Mouse (Mus musculus): ENCODE measurements at regions not wholly inside any gene's neighbourhood (a gene's known extent, or its start where the extent isn't known, plus 50 kb on each side); places are given as distances from the start of the nearest gene placed in this dataset.

GRCm38 (mm10) chr4:93481247-93481646 lies 145.9 kb upstream of the Tusc1 start:
- Histone ChIP-seq H3K4me3 (ENCODE audit: insufficient read depth in 1 of 2, low read depth in 2 of 2, low read length in 2 of 2) (peak overlapping the region; percentile 34 to 45; a peak in 3 of 4 replicates), H3K4me1 (replicated peaks; ENCODE audit: control insufficient read depth in 2 of 2, insufficient read depth in 2 of 2, low read length in 1 of 2) (peaks cover 5 to 9% of the 10 kb centered on the region in 2 experiments; a peak in 3 of 4 replicates), H3K27ac (peak overlapping the region; percentile 62), H3K9me3 (ENCODE audit: control insufficient read depth, low read length) (no peaks in the 10 kb centered on the region), H3K36me3 (replicated peaks; ENCODE audit: control insufficient read depth, insufficient read depth, low read depth) (no peaks in the 10 kb centered on the region), H3K27me3 (ENCODE audit: control insufficient read depth, insufficient read depth, low read length) (no peaks in the 10 kb centered on the region), H3K9ac (replicated peaks) (peak overlapping the region; percentile 19), H3K4me2 (ENCODE audit: low read depth) (peak overlapping the region; percentile 58)
- DNase-seq (ENCODE audit: low read depth in 3 of 3, low spot score in 3 of 3) (peak; percentile 74 to 84 (median 80)), ATAC-seq (ENCODE audit: insufficient read depth) (peak; percentile 99)
- 9% methylated on average over 1 of the region's 1 CpGs for WGBS (ENCODE audit: insufficient replicate concordance)
- peak; percentile 97 for TF ChIP-seq EP300 (IDR thresholded peaks at IDR 0.05; ENCODE audit: low read depth)
- no peak for TF ChIP-seq CTCF (IDR thresholded peaks at IDR 0.05; ENCODE audit: low read depth)

- DNase-seq (ENCODE audit: low read depth in 3 of 3, low spot score in 3 of 3) (no peak), ATAC-seq (ENCODE audit: insufficient read depth) (no peak)
- no peak overlapping the region for H3K27ac ChIP-seq
- H3K4me3 ChIP-seq (ENCODE audit: insufficient read depth in 1 of 2, low read depth in 2 of 2, low read length in 2 of 2): no peak overlapping the region
- no peak overlapping the region for H3K4me2 ChIP-seq (ENCODE audit: low read depth)
- TF ChIP-seq EP300 (IDR thresholded peaks at IDR 0.05; ENCODE audit: low read depth) (no peak), CTCF (IDR thresholded peaks at IDR 0.05; ENCODE audit: low read depth) (no peak)
- H3K27me3 ChIP-seq (ENCODE audit: control insufficient read depth, insufficient read depth, low read length): no peaks in the 10 kb centered on the region
- peaks cover 5 to 9% of the 10 kb centered on the region in 2 experiments; a peak in 3 of 4 replicates for H3K4me1 ChIP-seq (replicated peaks; ENCODE audit: control insufficient read depth in 2 of 2, insufficient read depth in 2 of 2, low read length in 1 of 2)
- H3K9me3 ChIP-seq (ENCODE audit: control insufficient read depth, low read length): no peaks in the 10 kb centered on the region
- H3K36me3 ChIP-seq (replicated peaks; ENCODE audit: control insufficient read depth, insufficient read depth, low read depth): no peaks in the 10 kb centered on the region
- H3K9ac ChIP-seq (replicated peaks): no peak overlapping the region
These were observed 142.0 kb upstream of the Tusc1 start for GRCm38 (mm10) chr4:93477189-93477767.

- Histone ChIP-seq H3K4me3 (ENCODE audit: insufficient read depth in 1 of 2, low read depth in 2 of 2, low read length in 2 of 2) (no peak overlapping the region), H3K9me3 (ENCODE audit: control insufficient read depth, low read length) (no peaks in the 10 kb centered on the region), H3K27me3 (ENCODE audit: control insufficient read depth, insufficient read depth, low read length) (no peaks in the 10 kb centered on the region), H3K9ac (replicated peaks) (no peak overlapping the region), H3K36me3 (replicated peaks; ENCODE audit: control insufficient read depth, insufficient read depth, low read depth) (no peaks in the 10 kb centered on the region), H3K4me2 (ENCODE audit: low read depth) (no peak overlapping the region), H3K27ac (no peak overlapping the region), H3K4me1 (replicated peaks; ENCODE audit: control insufficient read depth in 2 of 2, insufficient read depth in 2 of 2, low read length in 1 of 2) (no peaks in the 10 kb centered on the region)
- no peak for DNase-seq (ENCODE audit: low read depth in 3 of 3, low spot score in 3 of 3)
- WGBS (ENCODE audit: insufficient replicate concordance): 86% methylated on average over 1 of the region's 1 CpGs
- ATAC-seq (ENCODE audit: insufficient read depth): no peak
- no peak for TF ChIP-seq EP300 (IDR thresholded peaks at IDR 0.05; ENCODE audit: low read depth)
- TF ChIP-seq CTCF (IDR thresholded peaks at IDR 0.05; ENCODE audit: low read depth): no peak
These were observed 132.7 kb upstream of the Tusc1 start for GRCm38 (mm10) chr4:93467998-93468397.

- H3K9me3 ChIP-seq (ENCODE audit: control insufficient read depth, low read length): no peaks in the 10 kb centered on the region
- WGBS (ENCODE audit: insufficient replicate concordance): 5% methylated on average over 1 of the region's 1 CpGs
- DNase-seq (ENCODE audit: low read depth in 3 of 3, low spot score in 3 of 3) (no peak), ATAC-seq (ENCODE audit: insufficient read depth) (no peak)
- no peaks in the 10 kb centered on the region for H3K36me3 ChIP-seq (replicated peaks; ENCODE audit: control insufficient read depth, insufficient read depth, low read depth)
- H3K27me3 ChIP-seq (ENCODE audit: control insufficient read depth, insufficient read depth, low read length): no peaks in the 10 kb centered on the region
- H3K4me1 ChIP-seq (replicated peaks; ENCODE audit: control insufficient read depth in 2 of 2, insufficient read depth in 2 of 2, low read length in 1 of 2): no peaks in the 10 kb centered on the region
- H3K27ac ChIP-seq: no peak overlapping the region
- no peak overlapping the region for H3K9ac ChIP-seq (replicated peaks)
- no peak overlapping the region for H3K4me2 ChIP-seq (ENCODE audit: low read depth)
- H3K4me3 ChIP-seq (ENCODE audit: insufficient read depth in 1 of 2, low read depth in 2 of 2, low read length in 2 of 2): no peak overlapping the region
- no peak for TF ChIP-seq EP300 (IDR thresholded peaks at IDR 0.05; ENCODE audit: low read depth)
- TF ChIP-seq CTCF (IDR thresholded peaks at IDR 0.05; ENCODE audit: low read depth): no peak
These were observed 132.1 kb upstream of the Tusc1 start for GRCm38 (mm10) chr4:93467424-93467823.

- H3K4me1 ChIP-seq (replicated peaks; ENCODE audit: control insufficient read depth in 2 of 2, insufficient read depth in 2 of 2, low read length in 1 of 2): no peaks in the 10 kb centered on the region
- H3K9ac ChIP-seq (replicated peaks): no peak overlapping the region
- H3K27me3 ChIP-seq (ENCODE audit: control insufficient read depth, insufficient read depth, low read length): no peaks in the 10 kb centered on the region
- ATAC-seq (ENCODE audit: insufficient read depth) (no peak), DNase-seq (ENCODE audit: low read depth in 3 of 3, low spot score in 3 of 3) (no peak)
- no peak overlapping the region for H3K4me2 ChIP-seq (ENCODE audit: low read depth)
- WGBS (ENCODE audit: insufficient replicate concordance): 41% methylated on average over 3 of the region's 3 CpGs
- no peaks in the 10 kb centered on the region for H3K9me3 ChIP-seq (ENCODE audit: control insufficient read depth, low read length)
- TF ChIP-seq CTCF (IDR thresholded peaks at IDR 0.05; ENCODE audit: low read depth) (no peak), EP300 (IDR thresholded peaks at IDR 0.05; ENCODE audit: low read depth) (no peak)
- H3K36me3 ChIP-seq (replicated peaks; ENCODE audit: control insufficient read depth, insufficient read depth, low read depth): no peaks in the 10 kb centered on the region
- H3K4me3 ChIP-seq (ENCODE audit: insufficient read depth in 1 of 2, low read depth in 2 of 2, low read length in 2 of 2): no peak overlapping the region
- no peak overlapping the region for H3K27ac ChIP-seq
These were observed 116.0 kb upstream of the Tusc1 start for GRCm38 (mm10) chr4:93451357-93451756.
